Mouse (Mus musculus): ENCODE measurements around the gene Tfpt. TPM values are rescaled to one million over a fixed set of nuclear protein-coding genes. Genes with fewer than 3 reads are reported as not detected.
A peak's percentile ranks its signal among the peaks of the same experiment; 100 is the strongest.

The Tfpt gene
- polyA plus RNA-seq, 1 experiment = not detected

- H3K27ac ChIP-seq (ENCODE audit: insufficient read depth, low read depth, low read length) = no peak overlapping the region
- H3K4me3 ChIP-seq (ENCODE audit: insufficient read depth, low read depth, low read length) = peak overlapping the region; percentile 75
- H3K4me1 ChIP-seq (ENCODE audit: control insufficient read depth, insufficient read depth, low read length) = peaks cover 5% of the 10 kb centered on the region; the same call in 1 of the 2 replicates
- WGBS = 20% methylated on average over 15 of the region's 15 CpGs
- TF ChIP-seq POLR2A (IDR thresholded peaks at IDR 0.05; ENCODE audit: insufficient read depth, low read depth, low read length) (no peak), CTCF (IDR thresholded peaks at IDR 0.05; ENCODE audit: insufficient read depth, low read depth, low read length) (no peak)
Observed at GRCm38 (mm10) chr7:3664524-3665214, 34.9 kb upstream of the Tfpt start.

- WGBS = 90% methylated on average over 14 of the region's 14 CpGs
- TF ChIP-seq CTCF (IDR thresholded peaks at IDR 0.05; ENCODE audit: insufficient read depth, low read depth, low read length) = no peak
- no peak overlapping the region for H3K27ac ChIP-seq (ENCODE audit: insufficient read depth, low read depth, low read length)
- H3K4me3 ChIP-seq (ENCODE audit: insufficient read depth, low read depth, low read length) = no peak overlapping the region
- H3K4me1 ChIP-seq (ENCODE audit: control insufficient read depth, insufficient read depth, low read length) = peaks cover under 1% of the 10 kb centered on the region; the same call in 1 of the 2 replicates
Observed at GRCm38 (mm10) chr7:3658578-3658977, 28.8 kb upstream of the Tfpt start.

DNA sequence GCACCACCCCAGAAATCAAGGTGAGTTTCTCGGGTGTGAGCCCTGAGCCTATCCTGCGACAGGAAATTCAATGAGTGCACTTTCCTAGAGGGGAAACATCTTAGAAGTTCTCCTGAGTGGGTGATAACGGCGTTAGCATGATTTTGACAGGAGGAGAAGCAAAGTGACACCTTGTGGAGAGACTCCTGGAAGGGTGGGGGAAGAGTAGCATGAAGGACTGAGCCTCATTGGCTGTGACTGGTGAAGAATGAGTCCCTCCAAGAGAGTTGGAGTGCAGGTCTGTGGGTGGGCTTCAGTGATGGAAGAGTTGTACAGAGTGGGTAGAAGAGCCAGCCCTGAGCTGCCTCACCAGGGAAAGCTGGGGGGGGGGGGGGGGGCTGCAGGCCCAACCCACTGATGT, 27.2 kb upstream of the Tfpt start:
- no peak for TF ChIP-seq CTCF (IDR thresholded peaks at IDR 0.05; ENCODE audit: insufficient read depth, low read depth, low read length)
- no peak for TF ChIP-seq POLR2A (IDR thresholded peaks at IDR 0.05; ENCODE audit: insufficient read depth, low read depth, low read length)
- H3K4me1 ChIP-seq (ENCODE audit: control insufficient read depth, insufficient read depth, low read length) = no peaks in the 10 kb centered on the region
- WGBS = 88% methylated on average over 4 of the region's 4 CpGs
- H3K4me3 ChIP-seq (ENCODE audit: insufficient read depth, low read depth, low read length) = no peak overlapping the region
- no peak overlapping the region for H3K27ac ChIP-seq (ENCODE audit: insufficient read depth, low read depth, low read length)

- TF ChIP-seq POLR2A (IDR thresholded peaks at IDR 0.05; ENCODE audit: insufficient read depth, low read depth, low read length) = no peak
- TF ChIP-seq CTCF (IDR thresholded peaks at IDR 0.05; ENCODE audit: insufficient read depth, low read depth, low read length) = no peak
- H3K27ac ChIP-seq (ENCODE audit: insufficient read depth, low read depth, low read length) = no peak overlapping the region
- 47% methylated on average over 4 of the region's 4 CpGs for WGBS
- peaks cover 9% of the 10 kb centered on the region for H3K4me1 ChIP-seq (ENCODE audit: control insufficient read depth, insufficient read depth, low read length)
- H3K4me3 ChIP-seq (ENCODE audit: insufficient read depth, low read depth, low read length) = peak overlapping the region; percentile 89
Observed at GRCm38 (mm10) chr7:3646641-3647040, 16.9 kb upstream of the Tfpt start.

DNA sequence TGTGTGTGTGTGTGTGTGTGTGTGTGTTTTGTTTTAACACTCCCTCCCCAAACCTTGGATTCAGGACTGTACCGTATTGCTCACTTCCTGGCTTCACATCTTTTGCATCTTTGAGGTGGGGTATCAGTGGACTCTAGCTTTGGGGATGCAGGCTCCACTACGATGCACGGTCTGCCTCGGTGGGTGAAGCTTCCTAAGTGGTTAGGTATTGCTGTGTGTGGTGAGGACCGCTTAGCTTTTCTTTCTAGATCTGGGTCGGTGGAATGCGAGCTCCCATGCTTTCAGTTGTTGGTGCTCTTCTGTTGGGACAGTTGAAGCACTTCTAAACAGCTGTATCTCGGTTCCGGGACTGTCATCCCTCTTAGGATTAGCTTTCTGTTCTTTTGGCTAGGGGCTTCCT, 16.5 kb upstream of the Tfpt start:
- Histone ChIP-seq H3K27ac (ENCODE audit: insufficient read depth, low read depth, low read length) (no peak overlapping the region), H3K4me3 (ENCODE audit: insufficient read depth, low read depth, low read length) (peak overlapping the region; percentile 89), H3K4me1 (ENCODE audit: control insufficient read depth, insufficient read depth, low read length) (peaks cover 9% of the 10 kb centered on the region)
- TF ChIP-seq POLR2A (IDR thresholded peaks at IDR 0.05; ENCODE audit: insufficient read depth, low read depth, low read length) = no peak
- TF ChIP-seq CTCF (IDR thresholded peaks at IDR 0.05; ENCODE audit: insufficient read depth, low read depth, low read length) = no peak
- WGBS = 3% methylated on average over 9 of the region's 9 CpGs

DNA sequence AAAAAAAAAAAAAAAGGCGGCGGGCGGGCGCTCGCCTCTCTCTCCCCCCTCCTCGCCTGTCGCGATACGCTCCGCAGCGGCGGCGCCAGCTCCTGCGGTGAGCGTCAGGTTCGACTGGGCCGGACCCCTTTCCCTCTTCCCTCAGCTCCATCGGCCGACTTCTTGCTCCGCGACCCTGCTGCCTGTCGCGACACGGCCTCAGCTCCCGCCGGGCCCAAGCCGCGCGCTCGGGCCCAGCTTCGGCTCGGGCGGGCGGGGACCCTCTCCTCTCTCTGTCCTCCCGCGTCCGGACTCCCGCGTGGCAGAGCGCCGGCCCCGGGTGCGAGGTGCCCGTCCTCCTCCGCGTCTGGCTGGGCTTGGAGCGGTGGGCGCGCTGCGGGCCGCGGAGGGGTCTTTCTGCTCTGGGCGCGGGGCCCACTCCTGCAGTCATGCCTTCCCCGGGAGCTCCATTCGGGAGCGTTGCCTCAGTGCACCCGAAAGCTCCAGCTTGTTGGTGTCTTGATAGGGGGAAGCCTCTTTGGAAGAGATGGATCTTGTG, 15.8 kb upstream of the Tfpt start:
- H3K4me1 ChIP-seq (ENCODE audit: control insufficient read depth, insufficient read depth, low read length) = peaks cover 9% of the 10 kb centered on the region
- peak overlapping the region; percentile 89 for H3K4me3 ChIP-seq (ENCODE audit: insufficient read depth, low read depth, low read length)
- WGBS = under 1% methylated on average over 56 of the region's 58 CpGs
- H3K27ac ChIP-seq (ENCODE audit: insufficient read depth, low read depth, low read length) = peak overlapping the region; percentile 89
- TF ChIP-seq POLR2A (IDR thresholded peaks at IDR 0.05; ENCODE audit: insufficient read depth, low read depth, low read length) (no peak; the same call in 1 of the 2 replicates), CTCF (IDR thresholded peaks at IDR 0.05; ENCODE audit: insufficient read depth, low read depth, low read length) (no peak)

GRCm38 (mm10) chr7:3644672-3645487, 15.2 kb upstream of the Tfpt start, which contains the start of gene Cnot3:
TSS of gene Cnot3 (plus strand) at chr7:3645268.
- H3K4me1 ChIP-seq (ENCODE audit: control insufficient read depth, insufficient read depth, low read length) = peaks cover 9% of the 10 kb centered on the region
- under 1% methylated on average over 56 of the region's 58 CpGs for WGBS
- peak within 1 kb of the TSS; percentile 89 for H3K27ac ChIP-seq (ENCODE audit: insufficient read depth, low read depth, low read length)
- TF ChIP-seq POLR2A (IDR thresholded peaks at IDR 0.05; ENCODE audit: insufficient read depth, low read depth, low read length) (peak; percentile 80; the same call in 1 of the 2 replicates), CTCF (IDR thresholded peaks at IDR 0.05; ENCODE audit: insufficient read depth, low read depth, low read length) (no peak)
- peak within 1 kb of the TSS; percentile 89 for H3K4me3 ChIP-seq (ENCODE audit: insufficient read depth, low read depth, low read length)

- Histone ChIP-seq H3K4me3 (ENCODE audit: insufficient read depth, low read depth, low read length) (peak overlapping the region; percentile 36), H3K4me1 (ENCODE audit: control insufficient read depth, insufficient read depth, low read length) (peaks cover 9% of the 10 kb centered on the region), H3K27ac (ENCODE audit: insufficient read depth, low read depth, low read length) (no peak overlapping the region)
- WGBS = under 1% methylated on average over 11 of the region's 11 CpGs
- TF ChIP-seq CTCF (IDR thresholded peaks at IDR 0.05; ENCODE audit: insufficient read depth, low read depth, low read length) (no peak), POLR2A (IDR thresholded peaks at IDR 0.05; ENCODE audit: insufficient read depth, low read depth, low read length) (no peak)
Observed at GRCm38 (mm10) chr7:3644348-3644671, 14.6 kb upstream of the Tfpt start.

DNA sequence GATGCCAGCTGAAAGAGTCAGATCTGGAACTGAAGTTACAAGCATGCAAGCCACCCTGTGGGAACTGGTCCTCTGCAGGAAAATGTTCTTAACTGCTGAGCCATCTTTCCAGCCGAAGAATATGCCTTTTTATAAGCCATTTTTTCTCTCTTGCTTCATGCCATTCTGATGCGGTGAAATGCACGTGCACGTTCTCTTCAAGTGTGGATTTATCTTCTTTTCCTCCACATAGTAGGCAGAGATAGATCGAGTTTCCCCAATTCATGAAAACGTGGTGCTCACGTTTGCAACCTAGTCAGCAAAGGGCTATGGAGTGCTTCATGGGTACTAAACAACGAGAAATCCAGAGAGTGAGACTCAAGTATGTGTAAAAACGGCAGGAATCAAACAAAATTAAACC, 14.1 kb upstream of the Tfpt start:
- no peak overlapping the region for H3K27ac ChIP-seq (ENCODE audit: insufficient read depth, low read depth, low read length)
- WGBS = 12% methylated on average over 9 of the region's 9 CpGs
- peaks cover 9% of the 10 kb centered on the region for H3K4me1 ChIP-seq (ENCODE audit: control insufficient read depth, insufficient read depth, low read length)
- TF ChIP-seq CTCF (IDR thresholded peaks at IDR 0.05; ENCODE audit: insufficient read depth, low read depth, low read length) (no peak), POLR2A (IDR thresholded peaks at IDR 0.05; ENCODE audit: insufficient read depth, low read depth, low read length) (no peak)
- no peak overlapping the region for H3K4me3 ChIP-seq (ENCODE audit: insufficient read depth, low read depth, low read length)

All from olfactory bulb, adult 2 months (tissue).